Mouse (Mus musculus) heart, embryonic 11.5 days (tissue): ENCODE data around the gene Lbhd1. TPM values are rescaled to one million over a fixed set of nuclear protein-coding genes. Genes with fewer than 3 reads are reported as not detected.
A peak's percentile ranks its signal among the peaks of the same experiment; 100 is the strongest.

Source experiments
- ATAC-seq: fragments of 200-750 bp; cut with Nextera tagmentation; replicated peaks from 2 replicates; pipeline ENCODE4 v1.8.0; 2017; ENCODE audit warnings: moderate library complexity; ENCODE audit not compliant: insufficient number of reproducible peaks, low FRiP score, low TSS enrichment
- H3K27ac ChIP-seq: fragments of 300-500 bp; sonication (generic); 2 replicates; pipeline ENCODE4 v1.5.1; 2014; ENCODE audit warnings: mild to moderate bottlenecking, low read depth, low read length
- H3K27me3 ChIP-seq: fragments of 300-500 bp; sonication (generic); 2 replicates; pipeline ENCODE4 v1.6.1; 2014; ENCODE audit warnings: mild to moderate bottlenecking, low read length, mixed read lengths; ENCODE audit not compliant: control insufficient read depth, insufficient read depth
- H3K36me3 ChIP-seq: fragments of 300-500 bp; sonication (generic); 2 replicates; pipeline ENCODE4 v1.6.1; 2014; ENCODE audit warnings: mild to moderate bottlenecking, low read length, moderate library complexity, mixed read lengths; ENCODE audit not compliant: control insufficient read depth, insufficient read depth
- H3K4me1 ChIP-seq: fragments of 300-500 bp; sonication (generic); 2 replicates; pipeline ENCODE4 v1.6.1; 2014; ENCODE audit warnings: low read length; ENCODE audit not compliant: control insufficient read depth, insufficient read depth
- H3K4me2 ChIP-seq: fragments of 300-500 bp; sonication (generic); 2 replicates; pipeline ENCODE4 v1.6.1; 2014; ENCODE audit warnings: mild to moderate bottlenecking, moderate library complexity
- H3K4me3 ChIP-seq: fragments of 300-500 bp; sonication (generic); 2 replicates; pipeline ENCODE4 v1.5.1; 2014; ENCODE audit warnings: low read depth, low read length
- H3K9ac ChIP-seq: fragments of 300-500 bp; sonication (generic); 2 replicates; pipeline ENCODE4 v1.6.1; 2014; ENCODE audit warnings: mild to moderate bottlenecking, low read depth, low read length, moderate library complexity
- H3K9me3 ChIP-seq: fragments of 300-500 bp; sonication (generic); replicated peaks from 2 replicates; pipeline ENCODE4 v1.6.1; 2016; ENCODE audit warnings: low read length; ENCODE audit not compliant: control insufficient read depth
- WGBS: fragments of 180-500 bp; shearing (Covaris S2); extraction: QIAGEN DNeasy Blood & Tissue Kit; methylation state at CpG from one replicate; pipeline ENCODE4 v1.1.7; 2014; ENCODE audit not compliant: insufficient replicate concordance; 5-methylcytosine and 5-hydroxymethylcytosine counted together
- polyA plus RNA-seq: library from polyadenylated mRNA; unstranded; fragments of >200 nt; fragmentation: Nextera tagmentation; extraction: Ambion mirVana; gene quantifications from 2 replicates; pipeline ENCODE4 v1.2.1, GENCODE M21; 2014

Gene Lbhd1
- polyA plus RNA-seq, 1 experiment from 2014 or later = 72.4 TPM

DNA sequence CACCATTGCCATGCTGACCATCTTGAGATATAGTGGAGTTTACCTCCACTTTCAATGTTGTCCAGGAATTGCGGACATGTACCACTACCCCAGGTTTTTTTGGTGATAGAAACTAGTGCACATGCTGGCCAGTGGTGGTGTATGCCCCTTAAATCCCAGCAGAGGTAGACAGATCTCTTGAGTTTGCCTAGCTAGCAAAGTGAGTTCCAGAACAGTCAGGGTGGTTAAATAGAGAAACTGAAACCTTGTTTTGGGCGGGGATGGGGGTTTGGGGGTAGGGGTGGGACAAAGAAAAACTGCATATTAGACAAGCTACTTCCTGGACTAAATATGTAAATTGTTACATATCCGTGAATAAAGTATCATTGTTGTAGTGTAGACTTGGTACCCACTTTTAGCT lies 35.5 kb downstream of the Lbhd1 start:
- ATAC-seq = no peak
- no peak overlapping the region for H3K4me3 ChIP-seq
- no peak overlapping the region for H3K27ac ChIP-seq
- H3K4me2 ChIP-seq = no peak overlapping the region
- no peak overlapping the region for H3K9ac ChIP-seq
- H3K27me3 ChIP-seq = no peaks in the 10 kb centered on the region
- no peaks in the 10 kb centered on the region for H3K9me3 ChIP-seq
- 89% methylated on average over 3 of the region's 3 CpGs for WGBS
- H3K36me3 ChIP-seq = peaks cover 33% of the 10 kb centered on the region
- peaks cover 8% of the 10 kb centered on the region for H3K4me1 ChIP-seq

GRCm38 (mm10) chr19:8919684-8920072 lies 36.1 kb downstream of the Lbhd1 start:
- peak overlapping the region; percentile 87 for H3K4me2 ChIP-seq
- H3K36me3 ChIP-seq = peaks cover 26% of the 10 kb centered on the region
- H3K4me3 ChIP-seq = peak overlapping the region; percentile 79
- peaks cover 8% of the 10 kb centered on the region for H3K4me1 ChIP-seq
- peak overlapping the region; percentile 82; the same call in 1 of the 2 replicates for H3K9ac ChIP-seq
- no peaks in the 10 kb centered on the region for H3K9me3 ChIP-seq
- 61% methylated on average over 6 of the region's 6 CpGs for WGBS
- no peaks in the 10 kb centered on the region for H3K27me3 ChIP-seq
- H3K27ac ChIP-seq = peak overlapping the region; percentile 78
- no peak for ATAC-seq

DNA sequence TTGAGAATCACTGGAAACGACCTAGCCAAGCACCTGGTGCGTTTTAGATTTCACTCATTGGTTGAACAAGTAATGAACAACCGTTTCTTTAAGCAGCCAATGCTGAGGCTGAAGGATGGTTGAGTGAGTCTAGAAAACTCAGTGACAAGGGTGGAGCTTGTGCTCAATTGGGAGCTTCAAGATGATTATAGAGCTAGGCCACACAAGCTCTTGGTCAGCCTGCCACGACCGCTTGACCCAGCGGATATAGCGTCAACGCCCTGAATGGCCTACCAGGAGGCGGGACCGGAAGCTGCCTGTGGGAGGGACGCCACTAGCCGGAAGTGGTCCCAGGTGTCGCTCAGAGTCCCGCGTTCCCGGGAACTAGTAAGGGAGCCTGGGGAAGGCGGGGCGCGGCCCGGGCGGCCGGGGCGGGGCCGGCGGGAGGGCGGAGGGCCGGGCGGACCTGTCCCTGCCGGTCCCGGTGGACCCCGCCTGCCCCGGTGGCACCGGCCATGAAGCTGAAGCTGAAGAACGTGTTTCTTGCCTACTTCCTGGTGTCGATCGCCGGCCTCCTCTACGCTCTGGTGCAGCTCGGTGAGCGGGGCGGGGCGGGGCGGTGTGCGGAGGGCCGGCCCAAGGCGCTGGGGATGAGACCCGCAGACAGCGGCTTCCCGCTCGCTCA lies 36.7 kb downstream of the Lbhd1 start, which contains the start of gene B3gat3:
Gene B3gat3, plus strand, starts transcription at position 302 of the 664 bp plus-strand sequence.
- Histone ChIP-seq H3K27me3 (no peaks in the 10 kb centered on the region), H3K36me3 (peaks cover 22% of the 10 kb centered on the region), H3K4me3 (peak within 1 kb of the TSS; percentile 79), H3K9me3 (no peaks in the 10 kb centered on the region), H3K4me2 (peak within 1 kb of the TSS; percentile 87), H3K4me1 (peaks cover 8% of the 10 kb centered on the region), H3K27ac (peak within 1 kb of the TSS; percentile 78), H3K9ac (peak within 1 kb of the TSS; percentile 82)
- ATAC-seq = peak; percentile 97
- WGBS = 3% methylated on average over 41 of the region's 50 CpGs

DNA sequence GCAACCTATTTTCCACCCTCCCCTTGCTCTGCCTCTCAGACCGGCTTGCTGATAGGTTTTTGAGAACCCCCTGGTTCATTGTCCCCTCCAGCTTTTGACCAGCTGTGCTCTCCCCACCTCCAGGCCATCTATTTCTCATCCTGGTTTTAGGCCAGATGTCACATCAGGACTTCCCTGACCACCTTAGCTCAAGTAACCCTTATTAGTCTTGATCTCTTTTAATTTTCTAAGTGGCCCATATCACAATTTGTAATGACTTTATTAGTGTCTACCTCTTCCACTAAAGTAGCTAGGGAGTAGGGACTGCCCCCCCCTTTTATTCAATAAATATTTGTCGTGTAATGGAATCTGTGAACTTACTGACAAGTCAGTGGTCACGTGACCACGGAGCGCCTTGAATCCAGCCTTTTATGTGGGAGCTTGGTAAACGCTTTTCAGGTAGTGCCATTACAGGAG lies 37.3 kb downstream of the Lbhd1 start:
- H3K4me1 ChIP-seq = peaks cover 8% of the 10 kb centered on the region
- no peak for ATAC-seq
- WGBS = 2% methylated on average over 6 of the region's 6 CpGs

DNA sequence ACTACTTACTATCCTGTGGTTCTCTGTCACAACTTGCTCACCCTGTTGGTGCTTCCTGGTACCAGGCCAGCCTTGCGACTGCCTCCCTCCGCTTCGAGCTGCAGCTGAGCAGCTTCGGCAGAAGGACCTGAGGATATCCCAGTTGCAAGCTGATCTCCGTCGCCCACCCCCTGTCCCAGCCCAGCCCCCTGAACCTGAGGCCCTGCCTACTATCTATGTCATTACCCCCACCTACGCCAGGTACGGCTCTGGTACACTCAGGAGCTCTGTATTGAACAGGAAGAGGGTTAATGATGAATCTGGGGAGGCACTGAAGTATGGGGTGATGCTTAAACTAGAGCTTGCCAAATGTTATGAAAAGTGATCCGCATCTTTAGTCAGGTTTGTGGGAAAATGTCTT lies 38.2 kb downstream of the Lbhd1 start:
- Histone ChIP-seq H3K4me2 (peak overlapping the region; percentile 87), H3K9ac (no peak overlapping the region), H3K4me1 (peaks cover 8% of the 10 kb centered on the region), H3K9me3 (no peaks in the 10 kb centered on the region), H3K27me3 (no peaks in the 10 kb centered on the region), H3K36me3 (peaks cover 14% of the 10 kb centered on the region), H3K27ac (no peak overlapping the region), H3K4me3 (no peak overlapping the region; the same call in 1 of the 2 replicates)
- 77% methylated on average over 9 of the region's 9 CpGs for WGBS
- ATAC-seq = no peak

More for the DNA sequence above, 37.3 kb downstream of the Lbhd1 start:
- Histone ChIP-seq H3K9me3 (no peaks in the 10 kb centered on the region), H3K4me3 (peak overlapping the region; percentile 79), H3K36me3 (peaks cover 21% of the 10 kb centered on the region), H3K4me2 (peak overlapping the region; percentile 87), H3K27me3 (no peaks in the 10 kb centered on the region), H3K27ac (peak overlapping the region; percentile 78), H3K9ac (peak overlapping the region; percentile 82)

DNA sequence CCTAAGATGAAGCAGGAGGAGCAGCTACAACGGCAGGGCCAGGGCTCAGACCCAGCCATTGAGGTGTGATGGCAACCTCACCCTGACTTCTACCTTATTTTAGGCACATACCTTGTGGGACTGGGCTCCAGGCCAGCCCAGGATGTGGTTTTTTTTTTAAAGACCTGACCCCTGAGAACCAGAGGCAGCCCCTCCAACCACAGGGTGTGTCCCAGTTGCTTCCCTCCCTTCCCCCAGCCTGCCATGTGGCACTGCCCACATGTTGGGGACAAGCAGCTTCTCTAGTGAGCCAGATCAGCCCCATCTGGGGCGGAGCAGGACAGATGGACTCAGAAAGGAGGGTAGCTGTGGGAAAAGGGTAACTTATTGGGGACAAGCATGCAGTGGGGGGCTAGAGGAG lies 43.2 kb downstream of the Lbhd1 start:
- Histone ChIP-seq H3K27me3 (no peaks in the 10 kb centered on the region), H3K4me1 (peaks cover 20% of the 10 kb centered on the region), H3K27ac (no peak overlapping the region), H3K9ac (no peak overlapping the region), H3K4me3 (no peak overlapping the region), H3K9me3 (no peaks in the 10 kb centered on the region), H3K4me2 (no peak overlapping the region), H3K36me3 (peaks cover 16% of the 10 kb centered on the region)
- 94% methylated on average over 2 of the region's 2 CpGs for WGBS
- ATAC-seq = no peak

GRCm38 (mm10) chr19:8927891-8928525 lies 44.5 kb downstream of the Lbhd1 start:
- 83% methylated on average over 12 of the region's 12 CpGs for WGBS
- Histone ChIP-seq H3K4me2 (no peak overlapping the region), H3K9ac (no peak overlapping the region), H3K4me1 (peaks cover 20% of the 10 kb centered on the region), H3K4me3 (no peak overlapping the region), H3K27me3 (no peaks in the 10 kb centered on the region), H3K9me3 (no peaks in the 10 kb centered on the region), H3K27ac (no peak overlapping the region), H3K36me3 (peaks cover 14% of the 10 kb centered on the region)
- ATAC-seq = no peak

DNA sequence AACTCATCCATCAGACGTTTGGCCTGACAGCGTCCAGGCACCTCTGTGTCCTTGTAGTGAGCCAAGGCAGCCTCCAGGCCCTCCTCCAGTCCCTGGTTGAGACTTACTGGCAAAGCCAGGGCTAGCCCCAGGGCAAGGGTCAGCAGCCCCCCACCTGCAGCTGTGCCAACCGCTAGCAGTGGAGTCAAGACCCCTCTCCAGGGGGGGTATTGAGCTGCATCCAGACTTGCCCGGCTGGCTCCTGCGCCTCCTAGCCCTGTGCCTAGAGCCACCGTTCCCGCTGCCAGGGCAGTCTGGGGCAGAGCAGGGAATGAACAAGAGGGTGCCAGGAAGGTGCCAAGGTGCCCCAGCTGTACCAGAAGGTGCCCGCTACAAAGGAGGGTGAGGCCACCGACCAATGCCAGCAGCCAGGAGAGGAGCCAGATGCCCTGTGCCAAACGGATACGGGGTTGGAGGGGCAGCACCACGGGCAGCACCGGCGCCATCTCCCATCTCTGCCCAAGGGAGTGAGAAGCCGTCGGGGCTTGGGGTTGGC lies 45.2 kb downstream of the Lbhd1 start:
- Histone ChIP-seq H3K27ac (peak overlapping the region; percentile 76; the same call in 1 of the 2 replicates), H3K9ac (no peak overlapping the region; the same call in 1 of the 2 replicates), H3K4me1 (peaks cover 20% of the 10 kb centered on the region), H3K9me3 (no peaks in the 10 kb centered on the region), H3K27me3 (no peaks in the 10 kb centered on the region), H3K4me3 (peak overlapping the region; percentile 87), H3K4me2 (peak overlapping the region; percentile 89), H3K36me3 (peaks cover 11% of the 10 kb centered on the region)
- WGBS = 18% methylated on average over 16 of the region's 16 CpGs
- no peak for ATAC-seq
